Mouse (Mus musculus) ovary, postnatal 14 days (tissue): ENCODE measurements around the gene Ins1.

Experiments
- DNase-seq: peaks from one replicate; pipeline ENCODE4 v3.0.0; 2022; ENCODE audit warnings: low spot score

Ins1 gene

GRCm38 (mm10) chr19:52263997-52264396, at the start of gene Ins1:
Gene Ins1 (plus strand): TSS chr19:52264297.
- no peak for DNase-seq
